Mouse (Mus musculus): ENCODE results near the gene Nipsnap1. TPM values are rescaled to one million over a fixed set of nuclear protein-coding genes. Genes with fewer than 3 reads are reported as not detected.

The Nipsnap1 gene
- polyA plus RNA-seq (2015; fragmentation: Illumina TruSeq; extraction: RNeasy Lipid Tissue Mini Kit (QIAGEN cat#74804); ENCODE audit: insufficient read depth, low replicate concordance), result 18.0 TPM

DNA sequence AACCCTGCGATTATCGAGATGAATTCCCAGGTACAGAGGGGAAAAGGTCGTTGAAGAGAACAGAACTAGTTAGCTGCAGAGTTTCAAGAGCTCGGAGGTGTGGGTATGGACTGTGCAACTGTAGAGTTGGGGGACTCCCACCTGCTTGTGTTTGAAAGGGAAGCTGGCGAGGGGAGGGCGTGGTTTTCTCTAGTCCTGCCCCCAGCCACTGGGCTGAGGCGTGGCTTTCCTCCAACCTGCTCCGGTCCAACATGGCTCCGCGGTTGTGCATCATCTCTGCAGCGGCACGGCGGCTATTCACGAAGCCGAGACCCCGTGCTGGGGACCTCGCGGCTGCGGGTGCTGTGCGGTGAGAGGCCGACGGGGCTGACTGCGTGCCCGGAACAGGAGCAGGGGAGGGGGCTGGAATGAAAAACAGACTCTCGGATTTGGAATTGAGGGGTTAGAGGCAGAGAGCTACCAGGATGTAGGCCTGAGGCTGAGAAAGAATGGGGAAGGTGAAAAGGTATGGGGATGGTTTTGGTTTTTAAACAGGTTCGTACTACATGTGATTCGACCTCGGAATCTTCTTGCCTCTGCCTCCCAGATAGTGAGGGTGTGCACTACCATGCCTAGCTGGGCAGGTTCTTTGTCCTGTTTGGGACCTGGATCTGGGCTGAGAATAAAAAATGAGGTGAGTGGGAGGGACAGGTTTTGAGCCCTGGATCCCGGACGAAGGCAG lies at the start of gene Nipsnap1:
Nipsnap1 (plus strand) TSS at position 197 of the 721 bp plus-strand sequence.

DNA sequence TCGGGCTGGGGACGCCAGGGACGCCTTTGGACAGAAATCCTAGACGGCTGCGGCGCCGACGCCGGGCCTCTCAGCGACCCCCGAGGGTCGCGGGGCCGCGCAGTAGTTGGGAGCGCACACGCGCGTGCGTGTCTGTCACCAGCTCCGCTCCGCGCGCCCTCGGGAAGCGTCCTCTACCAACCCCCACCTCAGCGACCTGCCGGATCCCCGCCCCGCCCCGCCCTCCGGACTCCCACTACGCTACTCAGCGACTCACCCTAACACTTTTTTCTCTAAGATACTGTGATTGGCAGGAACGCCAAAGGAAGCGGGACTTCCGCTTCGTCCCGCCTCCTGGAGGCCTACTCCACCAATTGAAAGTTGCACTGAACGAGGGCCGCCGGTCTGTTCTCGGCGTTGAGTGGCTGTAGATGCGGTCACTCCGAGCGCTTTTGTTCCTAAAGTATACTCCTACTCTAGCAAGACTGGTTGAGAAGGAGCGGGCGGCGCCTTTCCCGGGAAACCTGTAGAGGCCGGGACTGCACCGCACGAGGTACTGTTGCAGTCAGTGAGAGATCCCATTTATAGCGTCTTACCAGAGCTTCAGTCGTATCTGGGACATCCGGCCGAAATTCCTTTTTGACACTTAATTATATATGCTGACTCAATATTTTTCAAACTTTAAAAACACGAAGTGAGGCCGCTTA lies 24.4 kb upstream of the Nipsnap1 start, which contains the start of gene Nf2:
Nf2 (minus strand) TSS at position 279 of the 686 bp plus-strand sequence.

DNA sequence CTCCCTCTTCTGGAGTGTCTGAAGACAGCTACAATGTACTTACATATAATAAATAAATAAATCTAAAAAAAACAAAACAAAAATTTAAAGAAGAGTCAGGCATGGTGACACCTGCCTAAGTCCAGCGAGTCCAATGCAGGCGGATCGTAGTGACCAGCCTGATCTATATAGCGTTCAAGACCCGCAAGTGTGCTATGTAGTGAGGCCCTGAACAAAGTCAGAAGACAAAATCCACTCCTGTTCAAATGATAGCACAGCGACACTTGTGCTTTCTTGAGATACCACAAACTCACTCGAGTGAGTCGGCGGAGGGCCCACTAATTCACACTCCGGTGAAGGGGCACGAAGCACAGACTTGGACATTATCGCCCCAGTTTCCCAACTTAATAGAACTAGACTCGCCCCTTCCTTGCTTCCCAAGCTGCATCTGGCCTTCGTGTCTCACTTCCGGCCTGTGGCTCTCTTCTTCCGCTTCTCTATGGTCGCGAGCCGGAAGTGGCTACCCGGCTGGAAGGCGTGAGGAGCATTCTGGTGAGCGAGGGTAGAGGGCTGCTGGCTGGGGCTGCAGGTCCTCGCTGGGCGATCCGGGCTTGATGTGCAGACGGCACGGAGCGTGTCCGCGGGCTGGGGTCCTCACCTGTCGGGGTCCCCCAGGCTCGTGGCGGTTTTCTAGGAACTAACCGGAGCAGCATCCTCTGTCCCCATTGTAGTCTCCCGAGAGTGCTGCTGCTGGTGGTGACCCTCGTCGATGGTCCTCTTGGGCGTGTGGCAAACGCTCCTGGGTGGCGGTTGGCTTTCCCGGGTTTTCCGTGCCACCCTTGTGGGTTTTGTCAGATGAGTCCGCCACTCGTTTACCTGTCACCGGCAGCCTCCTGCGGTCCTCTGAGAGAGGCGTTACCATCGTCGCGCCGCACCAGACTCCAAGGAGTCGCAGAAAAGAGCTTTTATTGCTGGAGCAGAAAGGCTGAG lies 21.4 kb downstream of the Nipsnap1 start, which contains the start of gene Thoc5:
Thoc5 (plus strand) TSS at position 473 of the 969 bp plus-strand sequence.

Other genes with a start within 250 kb of the Nipsnap1 start
- 23.1 TPM for gene Ascc2, start 236.2 kb upstream of the Nipsnap1 start, polyA plus RNA-seq (2015; fragmentation: Illumina TruSeq; extraction: RNeasy Lipid Tissue Mini Kit (QIAGEN cat#74804); ENCODE audit: insufficient read depth, low replicate concordance)
- gene Uqcr10, start 169.6 kb upstream of the Nipsnap1 start, polyA plus RNA-seq (2015; fragmentation: Illumina TruSeq; extraction: RNeasy Lipid Tissue Mini Kit (QIAGEN cat#74804); ENCODE audit: insufficient read depth, low replicate concordance), result 53.9 TPM
- 12.2 TPM for gene Zmat5, start 169.3 kb upstream of the Nipsnap1 start, polyA plus RNA-seq (2015; fragmentation: Illumina TruSeq; extraction: RNeasy Lipid Tissue Mini Kit (QIAGEN cat#74804); ENCODE audit: insufficient read depth, low replicate concordance)
- not detected for gene Cabp7, start 127.2 kb upstream of the Nipsnap1 start, polyA plus RNA-seq (2015; fragmentation: Illumina TruSeq; extraction: RNeasy Lipid Tissue Mini Kit (QIAGEN cat#74804); ENCODE audit: insufficient read depth, low replicate concordance)
- 40.6 TPM for gene Nf2, start 24.4 kb upstream of the Nipsnap1 start, polyA plus RNA-seq (2015; fragmentation: Illumina TruSeq; extraction: RNeasy Lipid Tissue Mini Kit (QIAGEN cat#74804); ENCODE audit: insufficient read depth, low replicate concordance)
- gene Thoc5, start 21.4 kb downstream of the Nipsnap1 start, polyA plus RNA-seq (2015; fragmentation: Illumina TruSeq; extraction: RNeasy Lipid Tissue Mini Kit (QIAGEN cat#74804); ENCODE audit: insufficient read depth, low replicate concordance), result 36.4 TPM
- gene Nefh, start 74.1 kb downstream of the Nipsnap1 start, polyA plus RNA-seq (2015; fragmentation: Illumina TruSeq; extraction: RNeasy Lipid Tissue Mini Kit (QIAGEN cat#74804); ENCODE audit: insufficient read depth, low replicate concordance), result 2.3 TPM
- gene Ap1b1, start 112.9 kb downstream of the Nipsnap1 start, polyA plus RNA-seq (2015; fragmentation: Illumina TruSeq; extraction: RNeasy Lipid Tissue Mini Kit (QIAGEN cat#74804); ENCODE audit: insufficient read depth, low replicate concordance), result 90.6 TPM
- 0.88 TPM for gene Rasl10a, start 184.2 kb downstream of the Nipsnap1 start, polyA plus RNA-seq (2015; fragmentation: Illumina TruSeq; extraction: RNeasy Lipid Tissue Mini Kit (QIAGEN cat#74804); ENCODE audit: insufficient read depth, low replicate concordance)
- gene Gas2l1, start 191.4 kb downstream of the Nipsnap1 start, polyA plus RNA-seq (2015; fragmentation: Illumina TruSeq; extraction: RNeasy Lipid Tissue Mini Kit (QIAGEN cat#74804); ENCODE audit: insufficient read depth, low replicate concordance), result 7.0 TPM
- gene Rhbdd3, start 225.0 kb downstream of the Nipsnap1 start, polyA plus RNA-seq (2015; fragmentation: Illumina TruSeq; extraction: RNeasy Lipid Tissue Mini Kit (QIAGEN cat#74804); ENCODE audit: insufficient read depth, low replicate concordance), result 6.4 TPM
- gene Ewsr1, start 225.3 kb downstream of the Nipsnap1 start, polyA plus RNA-seq (2015; fragmentation: Illumina TruSeq; extraction: RNeasy Lipid Tissue Mini Kit (QIAGEN cat#74804); ENCODE audit: insufficient read depth, low replicate concordance), result 596 TPM